Mouse (Mus musculus): Measurements from ENCODE around the gene Mtf1. TPM values are rescaled to one million over a fixed set of nuclear protein-coding genes. Genes with fewer than 3 reads are reported as not detected.

Mtf1 gene
- total RNA-seq, 1 experiment from 2014 or later = 22.7 TPM

Other genes starting within 250 kb of the Mtf1 start
- not detected in 2 replicates for gene 3100002H09Rik, start 191.3 kb upstream of the Mtf1 start, total RNA-seq (2017)
- not detected in 2 replicates for gene Pou3f1, start 145.3 kb upstream of the Mtf1 start, total RNA-seq (2017)
- 35.6 and 46.1 TPM in 2 replicates for gene Utp11, start 108.5 kb upstream of the Mtf1 start, total RNA-seq (2017)
- gene Fhl3, start 101.4 kb upstream of the Mtf1 start, total RNA-seq (2017) = 9.7 and 12.0 TPM in 2 replicates
- 66.7 and 71.5 TPM in 2 replicates for gene Sf3a3, start 87.3 kb upstream of the Mtf1 start, total RNA-seq (2017)
- 26.2 and 27.1 TPM in 2 replicates for gene Inpp5b, start 60.3 kb upstream of the Mtf1 start, total RNA-seq (2017)
- 22.5 and 30.2 TPM in 2 replicates for gene Yrdc, start 48.6 kb downstream of the Mtf1 start, total RNA-seq (2017)
- 4.7 and 7.2 TPM in 2 replicates for gene 1110065P20Rik, start 49.1 kb downstream of the Mtf1 start, total RNA-seq (2017)
- gene Maneal, start 60.1 kb downstream of the Mtf1 start, total RNA-seq (2017) = 0.49 TPM in 1 of 2 replicates, not detected in the other
- not detected in 2 replicates for gene Epha10, start 78.8 kb downstream of the Mtf1 start, total RNA-seq (2017)
- 22.2 and 25.4 TPM in 2 replicates for gene 9930104L06Rik, start 134.9 kb downstream of the Mtf1 start, total RNA-seq (2017)
- gene Cdca8, start 137.2 kb downstream of the Mtf1 start, total RNA-seq (2017) = 0.93 and 2.1 TPM in 2 replicates
- gene Rspo1, start 184.3 kb downstream of the Mtf1 start, total RNA-seq (2017) = 0.37 and 1.3 TPM in 2 replicates
- gene Gnl2, start 214.5 kb downstream of the Mtf1 start, total RNA-seq (2017) = 84.1 and 99.5 TPM in 2 replicates

Measured in neutrophil, adult 5-6 weeks (primary cell).